Mouse (Mus musculus) adrenal gland (tissue): ENCODE results near the gene Btd.

Experiments
- intact Hi-C: fragments of 180-260 bp; cut with DNase I; formaldehyde crosslinking; loops from one replicate; pipeline ENCODE4 v1.15.1; 2025

Btd gene

DNA sequence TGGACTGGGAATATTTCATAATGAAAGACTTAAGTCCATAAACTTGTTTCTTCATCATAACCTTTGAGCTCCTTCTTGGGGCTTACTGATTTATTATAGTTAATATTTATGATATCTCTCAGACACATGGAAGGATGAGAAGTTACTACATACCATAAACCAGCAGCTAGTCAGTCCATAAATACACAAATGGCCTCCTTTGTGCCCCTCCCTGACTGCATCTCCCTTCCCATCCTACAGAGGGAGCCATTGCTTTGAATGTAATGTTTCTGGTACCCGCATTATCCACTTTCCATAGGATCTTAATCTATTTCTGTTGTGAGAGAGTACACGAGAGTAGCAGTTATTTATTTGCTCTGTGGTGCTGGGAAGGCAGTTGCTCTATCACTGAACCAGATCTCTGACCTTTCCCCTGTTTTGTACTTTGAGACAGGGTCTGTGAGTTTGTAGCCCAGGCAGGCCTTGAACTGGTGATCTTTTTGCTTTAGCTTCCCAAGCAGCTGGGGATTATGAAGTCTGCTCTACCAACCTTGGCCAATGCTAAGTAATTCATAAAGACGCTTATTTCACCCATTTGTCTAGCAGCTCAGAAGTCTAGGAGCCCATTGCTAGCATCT lies 4.2 kb downstream of the Btd start:
- intact Hi-C loops: no loop called here

DNA sequence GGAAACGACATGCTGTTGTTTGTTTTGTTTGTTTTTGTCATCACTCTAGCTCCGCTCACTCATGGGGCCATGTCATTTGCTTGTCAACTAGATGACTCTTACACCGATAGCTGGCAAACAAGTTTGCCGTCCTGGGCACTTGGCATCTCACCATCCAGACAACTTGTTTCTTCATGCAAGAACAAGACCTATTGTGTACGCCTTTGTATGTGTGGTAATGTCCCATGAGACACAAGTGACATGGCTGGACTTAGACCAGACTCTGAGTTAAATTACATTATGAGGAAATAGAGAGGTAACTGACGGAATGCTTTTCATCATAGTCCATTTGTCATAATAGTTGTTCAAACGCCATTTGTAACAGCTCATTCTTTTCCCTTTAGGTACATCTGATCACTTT lies 5.1 kb downstream of the Btd start:
- intact Hi-C loops: no loop called here

DNA sequence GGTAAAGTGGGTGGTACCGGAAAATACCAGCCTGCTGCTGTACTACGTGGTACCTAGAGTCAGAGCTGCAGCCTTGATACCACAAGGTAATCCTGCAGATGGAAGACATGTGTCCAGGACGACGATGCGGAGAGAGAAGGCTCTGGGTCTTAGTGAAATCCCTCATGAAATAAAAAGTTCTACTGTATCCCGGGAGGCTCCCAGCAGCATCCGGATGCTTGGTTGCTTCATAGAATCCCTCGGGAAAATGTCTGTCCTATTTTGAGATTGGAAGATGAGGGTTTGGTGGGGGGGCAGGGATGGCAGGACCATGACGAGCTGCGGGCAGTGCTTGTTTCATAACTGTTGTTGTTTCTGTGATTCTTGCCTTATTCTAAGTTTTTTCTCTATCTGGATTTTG lies 7.2 kb downstream of the Btd start:
- intact Hi-C loops: no loop called here

DNA sequence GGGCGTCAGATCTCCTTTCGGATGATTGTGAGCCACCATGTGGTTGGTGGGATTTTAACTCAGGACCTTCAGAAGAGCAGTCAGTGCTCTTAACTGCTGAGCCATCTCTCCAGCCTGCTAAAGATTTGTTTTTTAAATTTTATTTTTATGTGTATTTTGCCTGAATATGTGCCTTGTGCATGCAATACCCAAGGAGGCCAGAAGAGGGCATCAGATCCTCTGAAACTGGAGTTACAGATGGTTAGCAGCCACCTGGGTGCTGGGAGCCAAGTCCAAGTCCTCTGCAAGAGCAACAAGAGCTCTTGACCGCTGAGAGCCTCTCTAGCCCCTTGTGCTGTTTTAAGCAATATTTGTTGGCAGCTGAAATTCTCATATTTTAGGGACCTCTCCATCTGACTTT lies 9.5 kb downstream of the Btd start:
- intact Hi-C loops: loop anchor here (10.0 kb wide), 1 partner anchor 294 kb away; no protein-coding TSS in a partner anchor

DNA sequence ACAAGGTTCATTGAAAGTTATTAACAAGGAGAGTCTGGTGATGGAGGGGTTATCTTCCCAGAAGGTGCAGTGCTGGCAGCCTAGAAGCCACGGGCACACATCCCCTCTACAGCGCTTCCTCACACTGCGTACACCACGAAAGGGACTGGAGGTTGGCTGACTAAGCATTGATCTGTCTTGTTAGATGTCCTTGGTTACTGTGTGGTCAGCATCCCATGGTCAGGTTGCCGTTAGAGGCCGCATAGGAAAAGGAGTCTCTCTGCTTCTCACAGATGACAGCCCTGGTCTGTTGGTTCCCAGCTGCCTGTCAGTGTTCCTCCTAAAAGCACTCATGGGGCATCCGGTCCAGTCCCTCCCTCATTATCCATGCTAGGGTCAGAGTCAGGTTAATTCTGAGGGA lies 10.4 kb downstream of the Btd start:
- intact Hi-C loops: loop anchor here (10.0 kb wide), 1 partner anchor 294 kb away; no protein-coding TSS in a partner anchor

DNA sequence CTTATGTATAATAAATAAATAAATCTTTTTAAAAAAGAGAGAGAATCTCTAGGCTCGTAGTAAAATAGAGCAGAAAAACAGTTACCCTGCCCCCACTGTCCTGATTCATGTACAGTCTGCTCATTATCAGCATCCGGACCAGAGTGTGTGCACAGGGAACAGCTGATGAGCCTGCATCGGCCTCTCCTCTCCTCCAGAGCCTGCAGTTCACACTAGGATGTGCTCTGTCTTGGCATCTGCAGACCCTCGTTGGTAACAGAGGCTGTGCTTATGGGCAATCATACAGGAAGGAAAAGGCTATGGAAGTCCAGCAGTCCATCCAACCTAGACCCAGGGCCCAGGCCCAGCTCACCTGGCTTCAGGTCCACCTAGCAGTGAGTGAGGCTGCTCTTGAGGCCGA lies 11.3 kb downstream of the Btd start:
- intact Hi-C loops: loop anchor here (10.0 kb wide), 1 partner anchor 293 kb away; no protein-coding TSS in a partner anchor

DNA sequence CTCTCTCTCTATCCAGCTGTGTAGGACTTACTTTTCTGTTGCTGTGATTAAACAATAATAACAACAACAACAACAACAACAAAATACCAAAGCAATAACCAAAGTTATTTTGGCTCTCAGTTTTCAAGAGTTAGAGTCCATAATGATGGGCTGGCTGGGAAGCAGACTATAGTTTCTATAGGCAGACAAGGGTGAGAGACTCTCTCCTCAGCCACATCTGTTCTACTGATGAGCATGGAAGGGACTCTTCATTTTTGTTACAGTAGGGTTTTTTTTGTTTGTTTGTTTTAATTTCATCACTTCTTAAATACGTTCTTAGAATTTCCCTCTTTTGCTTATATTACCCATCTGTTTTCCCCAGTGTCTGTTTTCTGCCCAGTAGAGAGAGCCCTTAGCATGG lies 11.8 kb downstream of the Btd start:
- intact Hi-C loops: loop anchor here (10.0 kb wide), 1 partner anchor 292 kb away; no protein-coding TSS in a partner anchor

DNA sequence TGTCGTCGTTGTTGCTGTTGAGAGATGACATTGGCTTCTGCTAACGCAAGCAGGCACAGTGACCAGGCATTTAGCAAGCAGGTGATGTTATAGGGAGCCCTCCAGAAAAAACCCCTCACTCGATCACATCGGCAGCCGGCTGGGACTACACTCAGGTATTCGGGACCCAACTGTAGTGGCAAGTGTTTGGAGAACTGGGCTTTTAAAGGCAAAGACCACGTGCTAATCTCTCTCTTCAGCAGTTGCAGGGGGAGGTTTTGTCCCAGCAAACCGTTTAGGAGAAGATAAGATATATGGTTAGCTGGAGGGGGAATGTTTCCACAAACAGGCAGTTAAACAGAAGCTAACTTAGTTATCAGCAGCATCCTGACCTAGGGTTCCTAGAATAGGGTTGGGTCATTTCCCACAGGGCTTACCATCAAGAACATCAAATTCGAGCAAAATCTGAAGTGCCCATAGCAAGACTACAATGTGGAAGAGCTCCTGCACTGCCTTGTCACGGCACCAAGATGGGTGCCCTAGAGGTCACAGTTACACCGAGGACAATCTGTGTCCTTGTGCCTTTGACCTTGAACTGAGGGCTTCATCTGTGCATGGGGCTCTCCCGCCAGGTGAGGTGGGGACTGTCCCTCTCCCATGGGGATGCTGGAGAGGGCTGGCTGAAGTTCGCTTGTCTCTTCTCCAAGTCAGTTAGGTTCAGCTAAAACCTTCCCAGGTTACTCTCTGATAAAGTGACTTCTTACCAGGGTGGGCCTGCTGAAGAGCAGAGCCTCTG lies 12.5 kb downstream of the Btd start:
- intact Hi-C loops: loop anchor here (10.0 kb wide), 1 partner anchor 292 kb away; no protein-coding TSS in a partner anchor

DNA sequence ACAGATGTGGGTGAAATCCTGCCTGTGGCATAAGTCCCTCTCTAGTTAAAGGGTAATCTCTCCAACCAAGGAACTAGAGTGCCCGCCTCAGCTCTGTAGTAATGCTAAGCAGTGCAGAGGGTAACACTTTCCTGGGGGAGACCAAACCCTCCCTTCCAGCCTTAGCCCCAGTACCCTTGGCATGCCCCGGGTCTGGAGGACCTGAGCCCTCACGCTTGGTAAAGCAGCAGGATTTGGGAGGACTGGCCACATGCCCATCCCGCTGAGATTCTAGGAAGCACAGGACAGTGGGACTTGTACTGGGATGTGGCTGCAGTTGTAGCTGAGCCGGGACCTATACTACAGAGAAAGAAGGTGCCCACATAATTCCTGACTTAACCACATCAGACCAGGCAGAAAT lies 14.0 kb downstream of the Btd start:
- intact Hi-C loops: loop anchor here (5.0 to 10.0 kb wide), 2 partner anchors 290 to 422 kb away; no protein-coding TSS in a partner anchor

DNA sequence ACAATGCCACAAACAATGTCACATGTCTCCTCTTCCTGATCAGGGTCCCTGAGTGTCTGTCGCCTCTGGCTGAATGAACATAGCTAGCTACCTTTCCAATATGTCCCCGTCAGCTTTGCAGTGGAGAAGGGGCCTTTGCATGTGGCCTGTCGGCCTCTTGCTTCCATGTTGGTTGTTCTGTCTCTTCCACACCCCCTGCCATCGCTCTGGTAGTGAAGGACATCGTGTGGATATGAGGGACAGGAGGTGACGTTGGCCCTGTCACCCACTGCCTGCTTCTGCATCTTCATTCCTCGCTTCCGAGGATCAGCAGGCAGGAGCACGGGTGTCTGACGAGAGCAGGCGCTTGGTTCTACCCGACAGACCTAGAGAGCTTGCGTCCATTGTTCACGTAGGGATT lies 14.6 kb downstream of the Btd start:
- intact Hi-C loops: loop anchor here (5.0 to 10.0 kb wide), 2 partner anchors 289 to 422 kb away; no protein-coding TSS in a partner anchor

DNA sequence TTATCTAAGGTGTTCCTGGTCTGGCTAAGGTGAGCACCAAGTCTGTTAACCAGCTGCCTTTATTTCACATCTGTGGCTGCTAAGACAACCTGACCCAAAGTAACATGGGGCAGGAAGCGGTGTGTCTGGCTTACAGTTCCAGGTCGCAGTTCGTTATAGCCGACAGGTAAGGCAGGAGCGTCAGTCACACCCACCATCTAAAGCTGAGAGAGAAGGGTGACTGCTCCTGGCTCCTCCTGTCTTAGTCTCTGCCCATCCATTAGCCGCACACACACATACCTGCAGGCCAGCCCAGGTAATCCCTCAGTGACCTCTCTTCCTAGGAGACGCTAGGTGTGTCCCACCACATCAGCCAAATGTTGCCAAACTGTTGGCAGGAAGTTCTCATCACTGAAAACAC lies 15.6 kb downstream of the Btd start:
- intact Hi-C loops: loop anchor here (2.0 to 10.0 kb wide), 3 partner anchors 134 to 421 kb away; no protein-coding TSS in a partner anchor

DNA sequence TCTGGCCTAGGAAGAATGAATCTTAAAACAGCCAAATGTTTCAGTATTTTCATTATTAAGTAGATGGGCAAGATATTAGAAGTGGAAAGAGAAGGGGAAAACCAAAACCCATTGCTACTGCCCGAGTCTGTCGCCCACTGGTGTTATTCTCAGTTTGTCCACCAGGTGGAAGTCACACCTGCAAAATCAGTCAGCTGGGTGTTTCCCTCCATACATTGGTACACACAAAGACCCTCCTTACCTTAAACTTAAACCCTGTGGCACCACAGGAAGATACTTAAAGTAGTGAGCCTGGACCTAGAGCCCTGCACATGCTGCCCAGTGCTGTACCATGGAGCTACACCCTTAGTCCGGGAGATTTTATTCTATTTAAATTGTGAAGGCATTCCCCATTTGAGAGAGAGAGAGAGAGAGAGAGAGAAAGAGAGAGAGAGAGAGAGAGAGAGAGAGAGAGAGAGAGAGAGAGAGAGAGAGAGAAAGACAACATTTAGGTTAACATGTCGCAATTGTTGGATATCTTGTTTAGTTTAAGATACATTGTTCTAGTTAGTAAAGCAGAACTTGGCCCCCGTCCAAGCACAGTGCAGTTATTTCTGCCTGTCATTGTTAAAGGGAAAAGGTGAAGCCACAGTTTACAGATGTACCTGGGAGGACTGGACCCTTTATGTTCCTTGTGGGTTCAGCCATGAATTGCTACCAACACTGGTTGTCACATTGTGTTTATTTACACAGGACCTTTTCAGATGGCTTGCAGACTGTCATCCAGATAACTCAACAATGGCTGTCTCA lies 16.2 kb downstream of the Btd start:
- intact Hi-C loops: loop anchor here (2.0 to 10.0 kb wide), 3 partner anchors 134 to 420 kb away; no protein-coding TSS in a partner anchor

DNA sequence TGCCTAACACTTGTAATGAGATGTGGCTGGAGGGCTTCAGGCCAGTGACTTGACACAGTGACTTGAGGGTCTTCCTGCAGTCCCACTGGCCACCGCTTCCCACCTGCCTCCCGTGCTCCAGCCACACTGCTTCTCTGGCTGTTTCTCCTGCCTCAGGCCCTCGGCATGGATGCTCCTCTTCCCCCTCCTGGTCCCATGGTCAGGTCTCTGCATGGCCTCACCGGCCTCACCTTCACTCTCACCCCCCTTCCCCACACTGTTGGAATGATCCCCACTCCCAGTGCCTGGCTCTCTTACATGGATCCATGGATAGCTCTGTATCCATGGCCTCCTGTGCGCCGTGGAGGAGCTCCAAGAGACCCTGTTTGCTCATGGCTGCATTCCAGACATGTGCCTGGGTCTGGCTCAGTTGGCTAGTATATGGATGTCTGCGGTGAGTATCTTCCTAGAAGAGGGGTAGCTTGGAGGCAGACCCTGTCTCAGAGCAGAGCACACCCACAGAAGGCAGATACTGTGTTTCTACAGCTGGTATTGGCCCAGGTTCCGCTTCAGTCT lies 17.4 kb downstream of the Btd start:
- intact Hi-C loops: loop anchor here (5.0 to 10.0 kb wide), 2 partner anchors 287 to 419 kb away; no protein-coding TSS in a partner anchor

DNA sequence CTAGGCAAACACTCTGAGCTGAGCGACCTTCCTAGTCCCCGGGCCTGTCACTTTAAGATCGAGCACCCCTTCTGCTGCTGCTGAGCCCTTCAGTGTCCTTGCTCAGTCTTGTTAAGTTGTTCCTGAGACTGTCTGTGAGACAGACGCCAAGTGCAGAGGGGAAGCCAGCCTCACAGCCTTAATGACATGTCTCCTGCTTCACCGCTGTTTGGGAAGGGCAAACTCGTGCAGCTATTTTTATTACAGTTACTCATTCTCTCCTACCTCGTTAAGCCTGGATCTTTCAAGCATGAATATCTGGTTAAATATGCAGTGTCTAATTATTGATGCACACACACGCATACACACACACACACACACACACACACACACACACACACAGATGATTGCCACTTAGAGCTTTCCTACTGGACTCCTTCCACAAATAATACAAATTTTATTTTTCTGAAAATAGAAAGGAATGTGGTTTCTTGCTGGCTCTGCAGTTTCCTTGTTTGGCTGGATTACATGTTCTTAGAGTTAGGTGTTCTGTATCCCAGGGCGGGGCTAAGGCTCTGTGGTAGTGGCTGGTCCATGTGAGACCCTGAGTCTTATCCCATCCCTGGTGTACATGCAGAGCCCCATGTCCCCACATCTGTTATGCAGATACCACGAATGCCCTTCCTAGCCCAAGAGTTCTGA lies 18.8 kb downstream of the Btd start:
- intact Hi-C loops: loop anchor here (5.0 to 10.0 kb wide), 2 partner anchors 285 to 418 kb away; no protein-coding TSS in a partner anchor

DNA sequence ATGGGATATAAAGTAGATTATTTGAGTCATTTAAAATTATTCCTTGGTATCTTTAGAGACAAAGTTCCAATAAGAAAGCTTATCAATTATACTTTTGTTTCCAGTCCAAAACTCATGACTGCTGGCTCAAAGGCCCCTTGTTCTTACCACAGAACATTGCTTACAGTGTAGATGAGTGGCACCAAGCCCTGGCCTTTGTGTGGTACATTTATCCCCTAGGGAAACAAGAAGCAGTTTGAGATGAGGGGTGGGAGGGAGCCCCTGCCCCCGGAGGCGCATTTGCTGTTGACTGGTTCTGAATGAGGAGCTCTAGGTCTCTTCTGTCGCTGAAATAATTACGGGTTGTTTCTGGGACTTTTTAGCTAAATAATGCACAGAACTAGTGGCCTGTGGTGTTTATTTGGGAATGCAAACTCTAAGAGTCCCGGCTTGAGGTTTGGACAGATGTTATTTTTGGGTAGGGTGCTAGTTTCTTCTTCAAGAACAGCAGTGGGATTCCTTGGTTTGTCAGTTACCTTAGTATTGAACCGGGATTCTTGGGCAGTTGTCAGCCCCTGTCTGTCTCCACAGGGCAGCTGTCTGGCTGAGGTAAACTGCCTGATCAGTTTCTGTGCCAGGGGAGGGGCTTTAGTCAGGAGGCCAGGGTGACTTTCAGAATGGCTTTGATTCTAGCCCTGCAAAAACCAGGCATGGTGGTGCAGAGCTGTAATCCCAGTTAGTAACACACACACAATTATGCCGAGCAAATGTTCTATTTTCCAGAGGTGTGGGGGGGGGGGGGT lies 19.7 kb downstream of the Btd start:
- intact Hi-C loops: no loop called here

DNA sequence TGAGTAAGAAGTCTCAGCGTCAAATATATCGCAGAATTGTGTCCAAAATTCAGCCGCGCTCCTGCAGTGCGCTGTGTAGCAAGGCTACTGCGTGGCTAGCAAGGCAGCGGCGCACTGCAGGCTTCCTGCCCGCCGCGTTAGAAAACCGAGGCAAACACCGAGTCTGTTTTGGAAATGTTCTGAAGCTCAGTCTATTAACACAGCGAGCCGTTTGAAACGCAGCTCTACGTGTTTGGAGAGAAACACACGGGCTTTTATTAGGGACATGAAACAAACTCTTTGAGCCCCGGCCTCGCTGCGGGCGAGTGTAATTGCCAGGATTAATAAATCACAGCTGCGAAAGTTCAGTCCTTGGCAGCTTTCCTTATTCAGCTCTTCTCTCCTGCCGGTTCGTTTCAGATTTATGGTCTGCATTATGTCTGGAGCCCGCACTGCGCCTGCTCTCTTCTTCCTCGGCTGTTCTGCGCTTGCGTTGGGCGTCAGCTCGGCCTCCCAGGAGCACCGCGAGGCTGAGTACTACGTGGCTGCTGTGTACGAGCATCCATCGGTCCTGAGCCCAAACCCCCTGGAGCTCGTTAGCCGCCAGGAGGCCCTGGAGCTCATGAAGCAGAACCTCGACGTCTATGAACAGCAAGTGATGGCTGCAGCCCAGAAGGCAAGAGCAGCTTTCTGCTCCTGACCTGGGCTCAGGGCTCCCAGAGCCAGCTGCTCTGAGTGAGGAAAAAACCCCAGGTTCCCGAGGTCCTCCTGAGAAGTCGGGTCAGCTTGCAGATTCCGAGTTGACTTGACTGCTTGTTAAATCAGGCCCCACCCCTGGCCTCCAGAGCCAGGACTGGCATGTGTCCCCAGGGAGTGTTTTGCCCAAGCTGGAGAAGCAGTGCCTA lies 21.1 kb downstream of the Btd start:
- intact Hi-C loops: no loop called here

DNA sequence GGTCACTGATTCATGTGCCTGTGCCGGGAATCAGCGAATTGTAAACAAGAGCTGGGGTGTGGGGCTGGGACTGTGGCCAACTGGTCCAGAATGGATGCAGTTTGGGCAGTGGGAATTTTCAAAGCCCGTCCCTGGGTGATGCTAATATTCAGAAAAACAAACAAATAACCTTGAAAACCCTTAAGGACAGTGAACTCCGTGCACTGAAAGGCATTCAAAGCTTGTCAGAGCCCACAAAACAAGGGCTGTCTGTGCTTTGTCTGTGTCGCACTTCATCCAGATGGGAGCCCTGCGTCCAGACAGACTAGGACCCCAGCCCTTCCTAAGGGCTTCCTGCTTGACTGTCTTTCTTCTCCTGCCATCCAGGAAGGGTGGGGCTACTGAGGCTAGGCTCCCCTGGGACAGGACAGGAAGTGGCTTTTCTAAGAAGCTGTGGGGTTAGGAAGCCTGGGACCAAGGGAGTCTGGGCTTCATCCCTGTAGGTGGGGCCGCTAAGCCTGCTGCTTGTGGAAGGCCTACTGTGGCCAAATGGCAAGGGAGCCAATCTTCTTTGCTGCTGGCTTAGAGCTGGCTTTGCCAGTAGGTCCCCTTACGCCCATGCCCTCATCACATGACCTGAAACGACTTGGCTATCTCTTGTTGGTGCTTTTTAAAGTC lies 21.9 kb downstream of the Btd start:
- intact Hi-C loops: no loop called here
